Mouse (Mus musculus): ENCODE measurements at regions not wholly inside any gene's neighbourhood (a gene's known extent, or its start where the extent isn't known, plus 50 kb on each side); places are given as distances from the start of the nearest gene placed in this dataset.

- no peak for DNase-seq (ENCODE audit: low spot score in 2 of 2)
These were observed 270.9 kb upstream of the Mmadhc start for GRCm38 (mm10) chr2:50567542-50567941.

GRCm38 (mm10) chr2:50554031-50554430 lies 257.4 kb upstream of the Mmadhc start:
- no peak for DNase-seq (ENCODE audit: low spot score in 2 of 2)

- no peak for DNase-seq (ENCODE audit: low spot score in 2 of 2)
These were observed 255.8 kb upstream of the Mmadhc start for GRCm38 (mm10) chr2:50552437-50552836.

GRCm38 (mm10) chr2:50549871-50550270 lies 253.3 kb upstream of the Mmadhc start:
- DNase-seq (ENCODE audit: low spot score in 2 of 2), result no peak

GRCm38 (mm10) chr2:50539741-50540441 lies 243.3 kb upstream of the Mmadhc start:
- no peak for DNase-seq (ENCODE audit: low spot score in 2 of 2)

- no peak for DNase-seq (ENCODE audit: low spot score in 2 of 2)
These were observed 241.5 kb upstream of the Mmadhc start for GRCm38 (mm10) chr2:50538068-50538467.

GRCm38 (mm10) chr2:50535085-50535878 lies 238.7 kb upstream of the Mmadhc start:
- DNase-seq (ENCODE audit: low spot score in 2 of 2), result no peak

- DNase-seq (ENCODE audit: low spot score in 2 of 2), result no peak
These were observed 237.1 kb upstream of the Mmadhc start for GRCm38 (mm10) chr2:50533702-50534101.

GRCm38 (mm10) chr2:50527425-50527824 lies 230.8 kb upstream of the Mmadhc start:
- no peak for DNase-seq (ENCODE audit: low spot score in 2 of 2)

GRCm38 (mm10) chr2:50524838-50525615 lies 228.4 kb upstream of the Mmadhc start:
- no peak for DNase-seq (ENCODE audit: low spot score in 2 of 2)

- peak in 1 of 2 experiments; percentile 5 for DNase-seq (ENCODE audit: low spot score in 2 of 2)
These were observed 223.6 kb upstream of the Mmadhc start for GRCm38 (mm10) chr2:50520169-50520568.

GRCm38 (mm10) chr2:50519129-50519504 lies 222.5 kb upstream of the Mmadhc start:
- no peak for DNase-seq (ENCODE audit: low spot score in 2 of 2)

- DNase-seq (ENCODE audit: low spot score in 2 of 2), result peak in 1 of 2 experiments; percentile 3
These were observed 221.9 kb upstream of the Mmadhc start for GRCm38 (mm10) chr2:50518371-50519128.

- no peak for DNase-seq (ENCODE audit: low spot score in 2 of 2)
These were observed 216.7 kb upstream of the Mmadhc start for GRCm38 (mm10) chr2:50513276-50513675.

- DNase-seq (ENCODE audit: low spot score in 2 of 2), result no peak
These were observed 202.1 kb upstream of the Mmadhc start for GRCm38 (mm10) chr2:50498713-50499112.

- no peak for DNase-seq (ENCODE audit: low spot score in 2 of 2)
These were observed 199.4 kb upstream of the Mmadhc start for GRCm38 (mm10) chr2:50496057-50496433.

- no peak for DNase-seq (ENCODE audit: low spot score in 2 of 2)
These were observed 198.8 kb upstream of the Mmadhc start for GRCm38 (mm10) chr2:50495141-50496056.

- no peak for DNase-seq (ENCODE audit: low spot score in 2 of 2)
These were observed 197.2 kb upstream of the Mmadhc start for GRCm38 (mm10) chr2:50493597-50494335.

GRCm38 (mm10) chr2:50463799-50464198 lies 167.2 kb upstream of the Mmadhc start:
- DNase-seq (ENCODE audit: low spot score in 2 of 2), result no peak
